Mouse (Mus musculus): ENCODE data around the gene Trp53bp2. TPM values are rescaled to one million over a fixed set of nuclear protein-coding genes. Genes with fewer than 3 reads are reported as not detected.

Trp53bp2 gene
- total and polyA plus RNA-seq, 3 experiments = 2.6 to 15.1 TPM; not detected in 1

- peaks cover 3 to 8% of the 10 kb centered on the region in 2 experiments for H3K4me1 ChIP-seq (ENCODE audit: control insufficient read depth in 1 of 2, insufficient read depth in 2 of 2, low read length in 2 of 2)
- H3K27ac ChIP-seq (ENCODE audit: control insufficient read depth, low read depth, low read length) = no peak overlapping the region
- TF ChIP-seq POLR2A (IDR thresholded peaks at IDR 0.05; ENCODE audit: control insufficient read depth in 1 of 2, insufficient read depth in 1 of 2, low read depth in 1 of 2, low read length in 2 of 2, poor library complexity in 1 of 2) (no peak), SIN3A (IDR thresholded peaks at IDR 0.05; ENCODE audit: low read length) (no peak), BHLHE40 (IDR thresholded peaks at IDR 0.05; ENCODE audit: borderline replicate concordance, low read depth, low read length) (no peak), KAT2A (conservative IDR thresholded peaks at IDR 0.05; ENCODE audit: low read depth, low read length) (no peak), TCF12 (IDR thresholded peaks at IDR 0.05; ENCODE audit: low read depth, low read length) (no peak), ZC3H11A (IDR thresholded peaks at IDR 0.05; ENCODE audit: low read depth, low read length) (no peak), ETS1 (IDR thresholded peaks at IDR 0.05; ENCODE audit: low read depth, low read length) (no peak)
- no peak for DNase-seq (ENCODE audit: low read depth, low spot score)
- no peak overlapping the region for H3K4me3 ChIP-seq (ENCODE audit: control insufficient read depth in 1 of 2, insufficient read depth in 1 of 2, low read depth in 2 of 2, low read length in 2 of 2)
- H3K79me2 ChIP-seq (ENCODE audit: control insufficient read depth, insufficient read depth, low read length, poor library complexity) = no peaks in the 10 kb centered on the region
- no peaks in the 10 kb centered on the region for H3K9me3 ChIP-seq (replicated peaks; ENCODE audit: insufficient read depth, low read length)
- H3K9ac ChIP-seq (ENCODE audit: control insufficient read depth, low read depth, low read length, poor library complexity, severe bottlenecking) = no peak overlapping the region
- peaks cover 0 to 5% of the 10 kb centered on the region in 2 experiments; a peak in 2 of 4 replicates for H3K36me3 ChIP-seq (ENCODE audit: control insufficient read depth in 1 of 2, insufficient read depth in 2 of 2, low read length in 2 of 2)
- H3K27me3 ChIP-seq (ENCODE audit: control insufficient read depth in 1 of 2, insufficient read depth in 2 of 2, low read length in 2 of 2) = no peaks in the 10 kb centered on the region
Observed at GRCm38 (mm10) chr1:182497736-182498135, 88.8 kb downstream of the Trp53bp2 start.

- H3K9me3 ChIP-seq (replicated peaks; ENCODE audit: insufficient read depth, low read length) = no peaks in the 10 kb centered on the region
- TF ChIP-seq ELF1 (IDR thresholded peaks at IDR 0.05; ENCODE audit: low read depth, low read length) (no peak), USF1 (IDR thresholded peaks at IDR 0.05; ENCODE audit: low read depth, low read length) (no peak), CHD2 (IDR thresholded peaks at IDR 0.05; ENCODE audit: low read length) (no peak), JUND (IDR thresholded peaks at IDR 0.05; ENCODE audit: low read depth, low read length) (no peak), NELFE (IDR thresholded peaks at IDR 0.05; ENCODE audit: low read depth, low read length) (no peak)
- H3K36me3 ChIP-seq (ENCODE audit: control insufficient read depth in 1 of 2, insufficient read depth in 2 of 2, low read length in 2 of 2) = peaks cover 0 to 20% of the 10 kb centered on the region in 2 experiments; a peak in 2 of 4 replicates
- H3K9ac ChIP-seq (ENCODE audit: control insufficient read depth, low read depth, low read length, poor library complexity, severe bottlenecking) = no peak overlapping the region
- DNase-seq (ENCODE audit: low read depth, low spot score) = no peak
- no peak overlapping the region for H3K27ac ChIP-seq (ENCODE audit: control insufficient read depth, low read depth, low read length)
- H3K79me2 ChIP-seq (ENCODE audit: control insufficient read depth, insufficient read depth, low read length, poor library complexity) = no peaks in the 10 kb centered on the region
- no peaks in the 10 kb centered on the region for H3K27me3 ChIP-seq (ENCODE audit: control insufficient read depth in 1 of 2, insufficient read depth in 2 of 2, low read length in 2 of 2)
- H3K4me3 ChIP-seq (ENCODE audit: control insufficient read depth in 1 of 2, insufficient read depth in 1 of 2, low read depth in 2 of 2, low read length in 2 of 2) = no peak overlapping the region
- peaks cover 11 to 22% of the 10 kb centered on the region in 2 experiments for H3K4me1 ChIP-seq (ENCODE audit: control insufficient read depth in 1 of 2, insufficient read depth in 2 of 2, low read length in 2 of 2)
Observed at GRCm38 (mm10) chr1:182499443-182500089, 90.6 kb downstream of the Trp53bp2 start.

- Histone ChIP-seq H3K79me2 (ENCODE audit: control insufficient read depth, insufficient read depth, low read length, poor library complexity) (no peaks in the 10 kb centered on the region), H3K27ac (ENCODE audit: control insufficient read depth, low read depth, low read length) (no peak overlapping the region), H3K4me3 (ENCODE audit: control insufficient read depth in 1 of 2, insufficient read depth in 1 of 2, low read depth in 2 of 2, low read length in 2 of 2) (no peak overlapping the region), H3K27me3 (ENCODE audit: control insufficient read depth in 1 of 2, insufficient read depth in 2 of 2, low read length in 2 of 2) (no peaks in the 10 kb centered on the region), H3K36me3 (ENCODE audit: control insufficient read depth in 1 of 2, insufficient read depth in 2 of 2, low read length in 2 of 2) (peaks cover 0 to 26% of the 10 kb centered on the region in 2 experiments; a peak in 2 of 4 replicates), H3K4me1 (ENCODE audit: control insufficient read depth in 1 of 2, insufficient read depth in 2 of 2, low read length in 2 of 2) (peaks cover 13 to 27% of the 10 kb centered on the region in 2 experiments), H3K9me3 (replicated peaks; ENCODE audit: insufficient read depth, low read length) (no peaks in the 10 kb centered on the region), H3K9ac (ENCODE audit: control insufficient read depth, low read depth, low read length, poor library complexity, severe bottlenecking) (no peak overlapping the region)
- TF ChIP-seq E2F4 (IDR thresholded peaks at IDR 0.05; ENCODE audit: borderline replicate concordance, low read depth, low read length) = no peak
- TF ChIP-seq UBTF (IDR thresholded peaks at IDR 0.05; ENCODE audit: borderline replicate concordance, insufficient read depth, low read depth, low read length) = no peak
- TF ChIP-seq POLR2AphosphoS2 (IDR thresholded peaks at IDR 0.05; ENCODE audit: low read length) = no peak
- no peak for TF ChIP-seq CTCF (IDR thresholded peaks at IDR 0.05 in 2 of 3, conservative IDR thresholded peaks at IDR 0.05 in 1 of 3; ENCODE audit: control insufficient read depth in 1 of 3, insufficient read depth in 1 of 3, low read depth in 2 of 3, low read length in 3 of 3, poor library complexity in 1 of 3, severe bottlenecking in 1 of 3)
- no peak for DNase-seq (ENCODE audit: low read depth, low spot score)
Observed at GRCm38 (mm10) chr1:182500224-182500623, 91.3 kb downstream of the Trp53bp2 start.
